Mouse (Mus musculus) heart, postnatal 0 days (tissue): ENCODE results near the gene Gfod1.

Experiments used
- CTCF ChIP-seq: IDR thresholded peaks from 2 replicates; pipeline ENCODE4 v1.5.1; 2016; ENCODE audit warnings: antibody characterized with exemption, control low read depth, low read depth
- EP300 ChIP-seq: IDR thresholded peaks from 2 replicates; pipeline ENCODE4 v1.6.1; 2016; ENCODE audit warnings: antibody characterized with exemption, low read depth

DNA sequence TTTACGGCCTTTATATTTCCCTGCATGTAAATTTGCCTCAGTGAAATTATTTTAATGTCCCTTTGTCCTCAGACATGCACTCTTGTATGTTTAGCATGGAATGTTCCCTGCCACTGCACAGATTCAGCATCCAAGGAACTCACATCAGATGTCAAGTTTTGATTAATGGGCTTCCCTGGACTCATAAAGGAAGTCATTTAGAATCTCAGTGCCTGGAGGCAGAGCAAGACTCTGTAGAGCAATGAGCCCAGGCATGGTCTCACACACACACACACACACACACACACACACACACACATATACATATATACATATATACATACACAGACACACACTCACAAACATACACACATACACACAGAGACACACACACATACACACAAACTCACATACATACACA, 81.9 kb downstream of the Gfod1 start:
- TF ChIP-seq CTCF (no peak), EP300 (no peak)
